Mouse (Mus musculus): Measurements from ENCODE around the gene AA467197. TPM values are rescaled to one million over a fixed set of nuclear protein-coding genes. Genes with fewer than 3 reads are reported as not detected.

AA467197 gene
- polyA plus RNA-seq, 1 experiment from 2014 or later: 0.64 TPM

GRCm38 (mm10) chr2:122617792-122618191 lies 19.0 kb upstream of the AA467197 start:
- Histone ChIP-seq H3K36me3 (no peaks in the 10 kb centered on the region), H3K27ac (no peak overlapping the region), H3K4me3 (no peak overlapping the region), H3K9me3 (no peaks in the 10 kb centered on the region), H3K4me2 (replicated peaks) (no peak overlapping the region), H3K9ac (no peak overlapping the region), H3K4me1 (no peaks in the 10 kb centered on the region), H3K27me3 (no peaks in the 10 kb centered on the region)
- no peak for ATAC-seq (ENCODE audit: insufficient number of reproducible peaks, insufficient read depth, low FRiP score, low TSS enrichment)
- 74% methylated on average over 6 of the region's 6 CpGs for WGBS

DNA sequence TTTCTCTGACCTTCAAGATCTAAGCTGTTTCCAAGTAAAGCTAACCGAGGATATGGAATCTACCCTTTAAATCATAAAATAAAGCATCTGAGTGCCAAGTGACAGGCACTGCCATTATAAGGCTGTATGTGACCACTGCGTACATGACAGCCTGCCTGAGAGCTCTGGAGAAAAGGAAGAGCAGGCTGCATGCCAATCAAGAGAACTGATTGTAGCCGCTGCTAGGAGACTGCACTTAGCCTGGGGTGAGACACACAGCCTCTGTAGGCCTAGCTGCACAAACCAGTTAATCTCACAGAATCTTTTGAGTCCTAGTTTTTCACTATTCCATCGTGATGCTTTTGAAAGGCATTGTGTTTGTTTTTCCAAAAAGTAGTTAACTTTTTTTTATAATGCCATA lies 18.1 kb upstream of the AA467197 start:
- H3K27ac ChIP-seq: no peak overlapping the region
- 52% methylated on average over 4 of the region's 4 CpGs for WGBS
- H3K36me3 ChIP-seq: no peaks in the 10 kb centered on the region
- H3K9ac ChIP-seq: no peak overlapping the region
- no peaks in the 10 kb centered on the region for H3K4me1 ChIP-seq
- no peak overlapping the region for H3K4me3 ChIP-seq
- no peak overlapping the region for H3K4me2 ChIP-seq (replicated peaks)
- no peak for ATAC-seq (ENCODE audit: insufficient number of reproducible peaks, insufficient read depth, low FRiP score, low TSS enrichment)
- no peaks in the 10 kb centered on the region for H3K27me3 ChIP-seq
- no peaks in the 10 kb centered on the region for H3K9me3 ChIP-seq

DNA sequence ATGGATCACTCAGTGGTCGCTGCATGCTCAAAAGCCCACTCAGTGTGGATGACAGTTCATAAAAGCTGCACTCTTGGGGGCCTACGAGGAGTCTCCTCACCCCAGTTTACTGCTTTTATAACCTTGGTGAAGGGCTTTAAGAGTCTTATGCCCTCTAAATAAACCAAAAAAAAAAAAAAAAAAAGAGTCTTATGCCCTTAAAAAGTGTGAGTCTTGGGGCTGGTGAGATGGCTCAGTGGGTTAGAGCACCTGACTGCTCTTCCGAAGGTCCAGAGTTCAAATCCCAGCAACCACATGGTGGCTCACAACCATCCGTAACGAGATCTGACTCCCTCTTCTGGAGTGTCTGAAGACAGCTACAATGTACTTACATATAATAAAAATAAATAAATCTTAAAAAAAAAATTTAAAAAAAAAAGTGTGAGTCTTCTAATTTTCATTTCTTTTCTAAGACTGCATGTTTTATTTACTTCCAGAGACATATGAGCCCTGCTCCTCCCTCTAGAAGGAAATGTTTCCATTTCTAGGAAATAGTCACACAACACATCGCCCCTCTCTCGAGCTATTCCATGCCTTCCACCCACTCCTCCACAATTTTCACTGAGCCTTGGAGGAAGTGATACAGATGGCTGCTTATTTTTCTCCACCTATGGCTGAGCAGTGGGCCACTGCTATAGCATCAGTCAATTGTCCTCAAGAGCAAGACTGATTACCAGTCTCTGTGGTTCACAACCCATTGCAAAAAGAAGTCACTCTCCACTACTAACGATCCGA lies 15.3 kb upstream of the AA467197 start:
- no peak overlapping the region for H3K9ac ChIP-seq
- no peaks in the 10 kb centered on the region for H3K36me3 ChIP-seq
- H3K4me3 ChIP-seq: no peak overlapping the region
- no peak overlapping the region for H3K4me2 ChIP-seq (replicated peaks)
- H3K4me1 ChIP-seq: no peaks in the 10 kb centered on the region
- no peak overlapping the region for H3K27ac ChIP-seq
- H3K9me3 ChIP-seq: no peaks in the 10 kb centered on the region
- no peaks in the 10 kb centered on the region for H3K27me3 ChIP-seq
- WGBS: 84% methylated on average over 9 of the region's 9 CpGs
- no peak for ATAC-seq (ENCODE audit: insufficient number of reproducible peaks, insufficient read depth, low FRiP score, low TSS enrichment)

GRCm38 (mm10) chr2:122625930-122626329 lies 10.9 kb upstream of the AA467197 start:
- no peaks in the 10 kb centered on the region for H3K9me3 ChIP-seq
- no peak for ATAC-seq (ENCODE audit: insufficient number of reproducible peaks, insufficient read depth, low FRiP score, low TSS enrichment)
- no peaks in the 10 kb centered on the region for H3K4me1 ChIP-seq
- H3K9ac ChIP-seq: no peak overlapping the region
- H3K27ac ChIP-seq: no peak overlapping the region
- WGBS: 67% methylated on average over 7 of the region's 7 CpGs
- H3K36me3 ChIP-seq: no peaks in the 10 kb centered on the region
- no peak overlapping the region for H3K4me2 ChIP-seq (replicated peaks)
- no peak overlapping the region for H3K4me3 ChIP-seq
- peaks cover 7% of the 10 kb centered on the region; the same call in 1 of the 2 replicates for H3K27me3 ChIP-seq

GRCm38 (mm10) chr2:122628976-122629375 lies 7.8 kb upstream of the AA467197 start:
- no peak overlapping the region for H3K9ac ChIP-seq
- H3K4me2 ChIP-seq (replicated peaks): no peak overlapping the region
- H3K27ac ChIP-seq: no peak overlapping the region
- H3K27me3 ChIP-seq: peaks cover 7% of the 10 kb centered on the region; the same call in 1 of the 2 replicates
- H3K9me3 ChIP-seq: no peaks in the 10 kb centered on the region
- peaks cover 9% of the 10 kb centered on the region; the same call in 1 of the 2 replicates for H3K4me1 ChIP-seq
- no peak for ATAC-seq (ENCODE audit: insufficient number of reproducible peaks, insufficient read depth, low FRiP score, low TSS enrichment)
- no peak overlapping the region for H3K4me3 ChIP-seq
- peaks cover 14% of the 10 kb centered on the region; the same call in 1 of the 2 replicates for H3K36me3 ChIP-seq
- WGBS: 2% methylated on average over 7 of the region's 7 CpGs

DNA sequence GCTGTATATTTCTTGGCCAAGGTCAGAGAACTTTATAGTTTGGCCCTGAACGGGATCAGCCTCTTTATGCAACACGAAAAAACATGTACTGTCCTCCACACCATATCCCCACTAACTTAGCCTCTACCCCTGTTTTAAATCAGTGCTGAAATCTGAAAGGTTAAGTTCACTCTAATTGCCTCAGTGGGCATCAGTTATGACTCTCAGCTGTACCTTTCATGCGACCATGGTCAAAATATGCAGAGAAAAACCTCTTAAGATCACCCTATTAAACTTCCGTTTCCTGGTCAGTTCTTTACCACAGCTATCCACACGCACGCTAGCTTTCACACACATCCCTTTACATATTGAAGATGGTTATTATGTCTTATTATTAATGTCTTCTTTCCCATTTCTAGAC lies 6.9 kb upstream of the AA467197 start:
- no peak overlapping the region for H3K27ac ChIP-seq
- 62% methylated on average over 6 of the region's 6 CpGs for WGBS
- peaks cover 16% of the 10 kb centered on the region; the same call in 1 of the 2 replicates for H3K36me3 ChIP-seq
- H3K4me2 ChIP-seq (replicated peaks): peak overlapping the region; percentile 96
- H3K9ac ChIP-seq: no peak overlapping the region
- H3K27me3 ChIP-seq: peaks cover 7% of the 10 kb centered on the region; the same call in 1 of the 2 replicates
- ATAC-seq (ENCODE audit: insufficient number of reproducible peaks, insufficient read depth, low FRiP score, low TSS enrichment): no peak
- no peaks in the 10 kb centered on the region for H3K9me3 ChIP-seq
- peaks cover 9% of the 10 kb centered on the region; the same call in 1 of the 2 replicates for H3K4me1 ChIP-seq
- H3K4me3 ChIP-seq: peak overlapping the region; percentile 87

GRCm38 (mm10) chr2:122630465-122631225 lies 6.1 kb upstream of the AA467197 start:
- Histone ChIP-seq H3K4me2 (replicated peaks) (peak overlapping the region; percentile 96), H3K9me3 (no peaks in the 10 kb centered on the region), H3K36me3 (peaks cover 16% of the 10 kb centered on the region; the same call in 1 of the 2 replicates), H3K4me3 (peak overlapping the region; percentile 87), H3K27me3 (peaks cover 7% of the 10 kb centered on the region; the same call in 1 of the 2 replicates), H3K27ac (peak overlapping the region; percentile 75), H3K4me1 (peaks cover 9% of the 10 kb centered on the region; the same call in 1 of the 2 replicates), H3K9ac (peak overlapping the region; percentile 90)
- ATAC-seq (ENCODE audit: insufficient number of reproducible peaks, insufficient read depth, low FRiP score, low TSS enrichment): peak; percentile 78
- WGBS: under 1% methylated on average over 75 of the region's 75 CpGs

DNA sequence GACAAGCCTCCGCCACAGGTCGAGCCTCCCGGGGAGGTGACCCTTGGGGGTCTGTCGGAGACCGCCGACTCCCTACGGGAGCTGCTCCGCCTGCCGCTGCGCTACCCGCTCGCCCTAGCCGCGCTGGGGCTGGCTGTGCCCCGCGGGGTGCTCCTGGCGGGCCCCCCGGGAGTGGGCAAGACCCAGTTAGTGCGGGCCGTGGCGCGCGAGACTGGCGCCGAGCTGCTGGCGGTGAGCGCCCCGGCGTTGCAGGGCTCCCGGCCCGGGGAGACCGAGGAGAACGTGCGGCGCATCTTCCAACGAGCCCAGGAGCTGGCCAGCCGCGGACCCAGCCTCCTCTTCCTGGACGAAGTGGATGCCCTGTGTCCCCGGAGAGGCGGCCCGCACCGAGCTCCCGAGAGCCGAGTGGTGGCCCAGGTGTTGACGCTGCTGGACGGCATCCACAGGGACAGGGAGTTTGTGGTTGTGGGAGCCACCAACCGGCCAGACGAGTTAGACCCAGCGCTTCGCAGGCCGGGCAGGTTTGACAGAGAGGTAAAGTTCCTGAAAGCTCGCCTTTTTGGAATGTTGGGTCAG lies 5.5 kb upstream of the AA467197 start:
- H3K27ac ChIP-seq: peak overlapping the region; percentile 75; the same call in 1 of the 2 replicates
- peak overlapping the region; percentile 87 for H3K4me3 ChIP-seq
- peaks cover 16% of the 10 kb centered on the region; the same call in 1 of the 2 replicates for H3K36me3 ChIP-seq
- peak overlapping the region; percentile 90 for H3K9ac ChIP-seq
- WGBS: 0% methylated on average over 53 of the region's 53 CpGs
- no peaks in the 10 kb centered on the region for H3K9me3 ChIP-seq
- H3K4me2 ChIP-seq (replicated peaks): peak overlapping the region; percentile 96
- peaks cover 7% of the 10 kb centered on the region; the same call in 1 of the 2 replicates for H3K27me3 ChIP-seq
- ATAC-seq (ENCODE audit: insufficient number of reproducible peaks, insufficient read depth, low FRiP score, low TSS enrichment): peak; percentile 58
- H3K4me1 ChIP-seq: peaks cover 9% of the 10 kb centered on the region; the same call in 1 of the 2 replicates

DNA sequence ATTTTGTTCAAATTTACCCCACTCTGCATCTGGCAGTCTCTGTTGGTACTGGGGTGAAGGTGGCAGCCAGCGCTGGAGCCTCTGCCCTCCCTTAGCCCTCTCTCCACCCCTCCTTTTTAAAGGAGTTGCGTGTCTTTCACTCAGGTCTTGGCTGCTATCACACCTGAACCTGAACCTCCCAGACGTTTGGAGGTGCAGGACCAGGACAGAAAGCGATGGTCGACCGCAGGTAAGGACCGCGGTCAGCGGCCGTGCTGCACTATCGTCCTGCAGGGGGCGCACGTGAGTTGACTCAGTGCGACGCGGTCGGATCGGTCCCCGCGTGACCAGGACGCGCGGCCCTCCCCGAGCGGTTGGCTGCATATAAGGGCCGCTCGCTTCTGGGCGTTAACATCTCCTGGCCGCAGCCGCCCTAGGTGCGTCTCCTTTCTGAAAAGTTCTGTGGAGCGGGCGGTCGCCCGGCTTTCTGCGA lies 776 bp downstream of the AA467197 start:
- Histone ChIP-seq H3K27me3 (peaks cover 7% of the 10 kb centered on the region), H3K4me1 (no peaks in the 10 kb centered on the region), H3K27ac (no peak overlapping the region), H3K9ac (0 out of 2 replicates have a peak overlapping the region, but pooled peaks have one; percentile 24), H3K4me2 (replicated peaks) (peak overlapping the region; percentile 60), H3K36me3 (peaks cover 14% of the 10 kb centered on the region; the same call in 1 of the 2 replicates), H3K4me3 (peak overlapping the region; percentile 34), H3K9me3 (no peaks in the 10 kb centered on the region)
- ATAC-seq (ENCODE audit: insufficient number of reproducible peaks, insufficient read depth, low FRiP score, low TSS enrichment): peak; percentile 52; the same call in 1 of the 2 replicates
- WGBS: 1% methylated on average over 36 of the region's 36 CpGs

GRCm38 (mm10) chr2:122638029-122638428 lies 1.2 kb downstream of the AA467197 start:
- Histone ChIP-seq H3K36me3 (peaks cover 9% of the 10 kb centered on the region; the same call in 1 of the 2 replicates), H3K4me2 (replicated peaks) (peak overlapping the region; percentile 60), H3K4me3 (peak overlapping the region; percentile 34), H3K4me1 (no peaks in the 10 kb centered on the region), H3K27ac (no peak overlapping the region), H3K9ac (no peak overlapping the region), H3K9me3 (no peaks in the 10 kb centered on the region), H3K27me3 (peaks cover 7% of the 10 kb centered on the region)
- ATAC-seq (ENCODE audit: insufficient number of reproducible peaks, insufficient read depth, low FRiP score, low TSS enrichment): no peak
- WGBS: 31% methylated on average over 12 of the region's 12 CpGs

- no peaks in the 10 kb centered on the region for H3K9me3 ChIP-seq
- H3K4me2 ChIP-seq (replicated peaks): no peak overlapping the region
- peaks cover 4% of the 10 kb centered on the region; the same call in 1 of the 2 replicates for H3K36me3 ChIP-seq
- ATAC-seq (ENCODE audit: insufficient number of reproducible peaks, insufficient read depth, low FRiP score, low TSS enrichment): no peak
- H3K9ac ChIP-seq: no peak overlapping the region
- no peaks in the 10 kb centered on the region for H3K4me1 ChIP-seq
- 39% methylated on average over 5 of the region's 5 CpGs for WGBS
- peaks cover 7% of the 10 kb centered on the region for H3K27me3 ChIP-seq
- no peak overlapping the region for H3K4me3 ChIP-seq
- H3K27ac ChIP-seq: no peak overlapping the region
Observed at GRCm38 (mm10) chr2:122638673-122639072, 1.9 kb downstream of the AA467197 start.
